Mouse (Mus musculus) G1E (cell line): Measurements from ENCODE around the gene Sav1. TPM values are rescaled to one million over a fixed set of nuclear protein-coding genes. Genes with fewer than 3 reads are reported as not detected.
A peak's percentile ranks its signal among the peaks of the same experiment; 100 is the strongest.

Experiments
- ATAC-seq: 2 replicates; pipeline ENCODE4 v1.8.0; 2016; ENCODE audit warnings: mild to moderate bottlenecking; ENCODE audit not compliant: insufficient number of reproducible peaks, poor library complexity, low FRiP score, severe bottlenecking; ENCODE audit errors: extremely low read depth
- DNase-seq: peaks from one replicate; pipeline ENCODE4 v3.0.0; 2012; ENCODE audit warnings: low spot score
- H3K27me3 ChIP-seq: 2 replicates; pipeline ENCODE4 v1.6.1; 2012; ENCODE audit warnings: mild to moderate bottlenecking, low read length, inconsistent platforms; ENCODE audit not compliant: insufficient read depth
- H3K36me3 ChIP-seq: replicated peaks from 2 replicates; pipeline ENCODE3; 2012; ENCODE audit warnings: mild to moderate bottlenecking, inconsistent platforms
- H3K4me1 ChIP-seq: 2 replicates; pipeline ENCODE4 v1.6.1; 2012; ENCODE audit warnings: low read depth, low read length, inconsistent platforms, mixed read lengths; ENCODE audit not compliant: insufficient read depth
- H3K4me3 ChIP-seq: 2 replicates; pipeline ENCODE4 v1.5.1; 2012; ENCODE audit warnings: low read depth, mild to moderate bottlenecking, inconsistent platforms, low read length, moderate library complexity, mixed read lengths
- H3K9me3 ChIP-seq: replicated peaks from 2 replicates; pipeline ENCODE4 v1.6.1; 2012; ENCODE audit warnings: inconsistent platforms
- CTCF ChIP-seq: IDR thresholded peaks from 2 replicates; pipeline ENCODE4 v1.5.1; 2012; ENCODE audit warnings: low read depth, low read length, inconsistent platforms, mixed read lengths
- GATA1 ChIP-seq: IDR thresholded peaks from 2 replicates; pipeline ENCODE4 v1.6.1; 2012; ENCODE audit warnings: borderline replicate concordance, low read length, inconsistent platforms, mixed read lengths
- GATA2 ChIP-seq: IDR thresholded peaks from 2 replicates; pipeline ENCODE4 v1.6.1; 2012; ENCODE audit warnings: low read depth, low read length, inconsistent platforms, borderline replicate concordance
- POLR2AphosphoS5 ChIP-seq: IDR thresholded peaks from 2 replicates; pipeline ENCODE4 v1.6.1; 2012; ENCODE audit warnings: low read depth, low read length, inconsistent platforms; ENCODE audit not compliant: insufficient replicate concordance
- TAL1 ChIP-seq: conservative IDR thresholded peaks from 2 replicates; pipeline ENCODE4 v1.6.1; 2012; ENCODE audit warnings: low read depth, low read length, inconsistent platforms, mixed read lengths
- polyA plus RNA-seq: library from polyadenylated mRNA; stranded (reverse); fragments of >175 nt; gene quantifications from 2 replicates; pipeline ENCODE4 v1.2.3, GENCODE M21; 2012
- total RNA-seq, 2 experiments: library from RNA; stranded (forward) in 1 of 2; stranded (reverse) in 1 of 2; fragments of 200-1000 nt in 1 of 2; fragments of >200 nt in 1 of 2; fragmentation: Nextera tagmentation in 1 of 2; gene quantifications; 2 replicates each; pipeline ENCODE4 v1.2.3; 2014 to 2017

Sav1 gene
- total and polyA plus RNA-seq, 3 experiments = 26.7 to 138 (median 79.9) TPM

- no peak for DNase-seq
- Histone ChIP-seq H3K9me3 (no peaks in the 10 kb centered on the region), H3K4me1 (peaks cover 38% of the 10 kb centered on the region), H3K27me3 (peaks cover 4% of the 10 kb centered on the region; the same call in 1 of the 2 replicates), H3K36me3 (peaks cover 36% of the 10 kb centered on the region), H3K4me3 (peak overlapping the region; percentile 45; the same call in 1 of the 2 replicates)
- no peak for ATAC-seq
- no peak for TF ChIP-seq POLR2AphosphoS5
- no peak for TF ChIP-seq TAL1
- no peak for TF ChIP-seq GATA2
- no peak for TF ChIP-seq GATA1
- no peak for TF ChIP-seq CTCF
Measured at GRCm38 (mm10) chr12:69985546-69985945, 1.3 kb downstream of the Sav1 start.

DNA sequence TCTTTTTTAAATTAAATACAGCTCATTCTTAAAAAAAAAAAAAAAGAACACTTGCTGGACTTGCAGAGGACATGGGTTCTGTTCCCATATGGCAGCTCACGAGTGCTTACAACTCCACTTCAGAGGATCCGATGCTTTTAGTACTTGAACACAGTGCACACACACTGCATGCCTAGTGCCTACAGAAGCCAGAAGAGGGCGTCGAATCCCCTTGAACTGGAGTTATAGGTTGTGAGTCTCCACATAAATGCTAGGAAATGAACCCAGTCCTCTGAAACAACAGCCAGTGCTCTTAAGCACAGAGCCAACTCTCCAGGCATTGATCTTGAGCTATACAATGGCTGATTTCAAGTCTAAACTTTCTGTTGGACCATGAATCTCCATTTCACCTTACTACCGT, 3.9 kb downstream of the Sav1 start:
- DNase-seq (no peak), ATAC-seq (no peak)
- Histone ChIP-seq H3K4me3 (no peak overlapping the region), H3K9me3 (no peaks in the 10 kb centered on the region), H3K36me3 (peaks cover 57% of the 10 kb centered on the region), H3K27me3 (no peaks in the 10 kb centered on the region), H3K4me1 (peaks cover 43% of the 10 kb centered on the region)
- TF ChIP-seq GATA1 = no peak
- no peak for TF ChIP-seq GATA2
- TF ChIP-seq CTCF = no peak
- no peak for TF ChIP-seq TAL1
- TF ChIP-seq POLR2AphosphoS5 = no peak

GRCm38 (mm10) chr12:69977376-69977998, 9.3 kb downstream of the Sav1 start:
- no peak for DNase-seq

GRCm38 (mm10) chr12:69976688-69977087, 10.1 kb downstream of the Sav1 start:
- H3K9me3 ChIP-seq = no peaks in the 10 kb centered on the region
- H3K36me3 ChIP-seq = peaks cover 72% of the 10 kb centered on the region
- H3K27me3 ChIP-seq = no peaks in the 10 kb centered on the region
- TF ChIP-seq CTCF (no peak), TAL1 (no peak), GATA2 (no peak), POLR2AphosphoS5 (no peak), GATA1 (no peak)
- ATAC-seq = no peak
- H3K4me1 ChIP-seq = peaks cover 43% of the 10 kb centered on the region
- H3K4me3 ChIP-seq = no peak overlapping the region
- no peak for DNase-seq

More at GRCm38 (mm10) chr12:69977376-69977998, 9.3 kb downstream of the Sav1 start:
- Histone ChIP-seq H3K36me3 (peaks cover 73% of the 10 kb centered on the region), H3K4me1 (peaks cover 39% of the 10 kb centered on the region), H3K4me3 (no peak overlapping the region), H3K9me3 (no peaks in the 10 kb centered on the region), H3K27me3 (no peaks in the 10 kb centered on the region)
- TF ChIP-seq GATA2 (no peak), GATA1 (no peak), CTCF (no peak), TAL1 (no peak), POLR2AphosphoS5 (no peak)
- ATAC-seq = no peak

GRCm38 (mm10) chr12:69973666-69974065, 13.1 kb downstream of the Sav1 start:
- ATAC-seq (no peak), DNase-seq (no peak)
- Histone ChIP-seq H3K9me3 (no peaks in the 10 kb centered on the region), H3K27me3 (no peaks in the 10 kb centered on the region), H3K4me3 (no peak overlapping the region), H3K4me1 (peaks cover 59% of the 10 kb centered on the region), H3K36me3 (peaks cover 77% of the 10 kb centered on the region)
- TF ChIP-seq GATA2 (no peak), TAL1 (no peak), POLR2AphosphoS5 (no peak), GATA1 (no peak), CTCF (no peak)

DNA sequence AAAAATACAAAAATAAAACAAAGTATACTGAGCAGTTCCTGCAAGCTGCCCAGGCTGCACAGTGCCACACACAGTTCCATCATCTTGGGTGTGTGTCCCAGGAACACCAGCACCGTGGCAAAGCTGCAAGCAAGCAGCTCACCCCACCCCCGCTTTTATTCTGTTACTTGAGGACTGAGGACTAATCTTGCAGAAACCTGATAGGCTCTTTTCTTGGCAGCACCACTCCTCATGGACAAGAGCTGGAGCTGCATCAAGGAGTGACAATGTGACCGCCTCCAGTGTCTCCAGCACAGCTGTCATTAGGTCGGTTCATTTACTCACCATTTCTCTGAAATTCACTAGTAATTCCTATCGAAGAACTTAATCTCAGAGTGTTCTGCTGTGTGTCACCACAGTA, 18.6 kb downstream of the Sav1 start:
- H3K36me3 ChIP-seq = peaks cover 85% of the 10 kb centered on the region
- H3K9me3 ChIP-seq = no peaks in the 10 kb centered on the region
- DNase-seq = no peak
- H3K4me1 ChIP-seq = peaks cover 52% of the 10 kb centered on the region
- H3K4me3 ChIP-seq = no peak overlapping the region
- no peaks in the 10 kb centered on the region for H3K27me3 ChIP-seq
- ATAC-seq = no peak
- no peak for TF ChIP-seq GATA2
- TF ChIP-seq POLR2AphosphoS5 = no peak
- TF ChIP-seq GATA1 = no peak
- TF ChIP-seq CTCF = no peak
- no peak for TF ChIP-seq TAL1
